Mouse (Mus musculus): Measurements from ENCODE around the gene N4bp1.

N4bp1 gene

GRCm38 (mm10) chr8:86861516-86861915 lies 23.5 kb downstream of the N4bp1 start:
- DNase-seq (ENCODE audit: low read depth, low spot score) = no peak

DNA sequence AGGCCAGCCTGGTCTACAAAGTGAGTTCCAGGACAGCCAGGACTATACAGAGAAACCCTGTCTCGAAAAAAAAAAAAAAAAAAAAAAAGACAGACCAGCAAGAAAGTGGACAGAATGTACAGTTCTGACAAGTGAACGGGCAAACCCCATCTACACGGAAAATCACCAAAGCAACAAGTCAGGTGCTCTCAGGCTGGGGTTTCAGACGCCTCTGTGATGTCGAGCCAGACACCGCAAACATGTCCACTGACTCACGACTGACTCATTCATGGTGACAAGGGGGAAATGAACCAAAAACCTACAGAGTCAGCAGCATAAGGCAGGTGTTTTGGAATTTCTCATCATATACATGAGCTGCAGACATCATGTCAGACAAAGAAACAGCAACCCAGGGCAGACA lies 28.8 kb downstream of the N4bp1 start:
- no peak for DNase-seq (ENCODE audit: low read depth, low spot score)

DNA sequence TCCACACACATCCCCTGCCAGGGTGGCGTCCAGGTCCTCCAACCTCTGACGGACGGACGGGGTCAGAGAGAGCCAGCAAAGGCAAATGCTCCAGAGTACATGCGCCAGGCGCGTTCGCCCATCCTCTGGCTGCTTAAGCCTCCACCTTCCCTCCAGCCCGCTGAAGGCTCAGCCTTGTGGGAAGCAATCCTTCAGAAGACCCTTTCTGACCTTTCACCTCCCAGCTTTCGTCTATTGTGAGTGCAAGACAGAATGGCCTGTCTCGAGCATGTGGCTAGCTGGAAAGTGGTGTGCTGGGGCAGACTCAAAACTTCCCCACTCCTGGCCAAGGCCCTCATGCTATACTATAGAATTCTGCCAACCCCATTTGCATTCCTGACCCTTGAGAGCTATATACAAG lies 30.4 kb downstream of the N4bp1 start:
- DNase-seq (ENCODE audit: low read depth, low spot score) = no peak

DNA sequence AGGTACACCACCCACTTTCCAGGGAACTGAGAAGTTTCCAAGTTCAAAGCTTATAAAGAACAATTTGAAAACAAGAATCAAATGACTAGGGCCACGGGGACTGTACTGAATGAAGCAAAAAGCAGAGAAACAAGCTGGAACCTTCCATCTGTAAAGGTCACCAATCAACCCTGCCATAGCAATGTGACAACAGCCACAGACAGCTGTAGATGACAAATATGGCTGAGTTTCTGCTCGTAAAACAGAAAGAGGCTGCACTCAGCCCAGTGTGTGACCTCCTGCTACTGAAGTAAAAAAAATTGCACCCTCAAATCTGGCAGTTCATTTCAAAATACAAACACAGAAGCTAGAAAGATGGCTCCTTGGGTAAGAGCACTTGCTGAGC lies 31.1 kb downstream of the N4bp1 start:
- DNase-seq (ENCODE audit: low read depth, low spot score) = no peak

- DNase-seq (ENCODE audit: low read depth, low spot score) = no peak
Measured at GRCm38 (mm10) chr8:86853266-86853988, 31.6 kb downstream of the N4bp1 start.

DNA sequence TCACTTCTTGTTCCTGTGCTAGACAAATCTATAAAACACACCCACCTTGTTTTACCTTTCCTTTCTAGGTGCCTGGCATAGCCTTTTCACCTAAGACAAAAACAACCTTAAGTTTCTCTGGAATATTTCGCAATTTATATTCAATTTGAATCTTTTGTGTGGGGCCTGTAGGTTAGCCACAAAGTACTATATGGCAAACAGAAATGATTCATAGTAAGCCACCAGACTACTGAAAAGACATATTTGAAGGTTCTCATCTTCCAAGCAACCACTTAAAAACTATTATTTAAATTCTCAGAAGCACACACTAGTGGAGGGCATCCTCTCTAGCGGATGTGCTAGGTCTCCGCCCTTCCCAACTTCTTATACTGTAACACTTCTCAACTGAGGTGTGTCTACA lies 32.6 kb downstream of the N4bp1 start:
- DNase-seq (ENCODE audit: low read depth, low spot score) = no peak

GRCm38 (mm10) chr8:86848876-86849275 lies 36.2 kb downstream of the N4bp1 start:
- no peak for DNase-seq (ENCODE audit: low read depth, low spot score)

DNA sequence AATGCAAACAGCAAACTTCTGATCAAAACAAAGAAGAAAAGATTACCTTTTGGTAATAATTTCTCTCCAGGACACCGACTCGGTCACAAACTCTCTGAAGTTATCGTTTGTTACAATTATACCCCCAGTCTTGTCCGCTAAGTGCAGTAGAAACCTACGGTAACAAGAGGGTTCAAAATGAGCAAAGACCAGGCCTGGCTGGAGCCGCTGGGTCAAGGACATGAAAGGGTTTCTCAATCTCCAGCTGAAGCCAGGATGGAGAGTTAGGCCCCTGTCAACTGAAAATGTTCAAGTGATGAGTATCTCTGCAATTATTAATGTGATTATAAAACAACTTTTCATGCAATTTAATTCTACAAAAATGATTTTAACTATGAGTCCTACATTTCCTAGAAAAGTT lies 36.7 kb downstream of the N4bp1 start:
- DNase-seq (ENCODE audit: low read depth, low spot score) = no peak

DNA sequence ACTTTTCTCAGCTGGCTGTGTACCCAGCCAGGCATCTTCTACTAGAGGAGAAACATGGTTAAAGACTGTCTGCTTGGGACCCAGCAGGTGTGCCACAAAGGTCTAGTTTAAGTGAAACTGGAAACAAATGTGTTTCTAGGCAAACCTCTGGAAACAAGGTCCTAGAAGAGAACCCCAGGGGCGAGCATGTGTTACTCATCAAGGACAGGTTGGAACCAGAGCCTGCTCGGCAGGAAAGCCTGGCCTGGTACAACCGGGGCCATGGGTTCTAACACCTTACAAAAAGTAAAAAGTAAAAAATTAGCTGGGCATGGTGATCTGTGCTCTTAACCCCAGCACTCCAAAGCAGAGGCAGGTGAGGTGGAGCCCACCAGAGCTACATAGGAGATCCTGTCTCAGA lies 38.0 kb downstream of the N4bp1 start:
- DNase-seq (ENCODE audit: low read depth, low spot score) = no peak

DNA sequence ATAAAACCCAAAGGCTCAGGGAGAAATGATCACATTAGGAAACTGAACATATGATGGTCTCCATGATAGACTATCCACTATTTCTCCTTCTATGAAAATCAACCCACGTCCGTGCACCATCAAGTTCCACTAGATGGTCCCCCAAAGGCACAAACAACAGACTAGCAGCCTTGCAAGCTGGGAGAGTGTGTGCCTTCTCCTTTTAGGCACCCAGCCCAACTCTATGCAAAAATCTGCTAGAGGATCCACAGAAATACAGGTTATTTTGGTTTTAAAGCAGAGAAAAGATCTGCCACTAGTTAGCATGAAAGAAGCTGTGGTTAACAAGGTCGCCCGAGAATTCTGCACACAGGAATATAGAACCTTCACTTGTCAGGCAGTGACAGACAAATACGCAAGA lies 39.2 kb downstream of the N4bp1 start:
- DNase-seq (ENCODE audit: low read depth, low spot score) = no peak

DNA sequence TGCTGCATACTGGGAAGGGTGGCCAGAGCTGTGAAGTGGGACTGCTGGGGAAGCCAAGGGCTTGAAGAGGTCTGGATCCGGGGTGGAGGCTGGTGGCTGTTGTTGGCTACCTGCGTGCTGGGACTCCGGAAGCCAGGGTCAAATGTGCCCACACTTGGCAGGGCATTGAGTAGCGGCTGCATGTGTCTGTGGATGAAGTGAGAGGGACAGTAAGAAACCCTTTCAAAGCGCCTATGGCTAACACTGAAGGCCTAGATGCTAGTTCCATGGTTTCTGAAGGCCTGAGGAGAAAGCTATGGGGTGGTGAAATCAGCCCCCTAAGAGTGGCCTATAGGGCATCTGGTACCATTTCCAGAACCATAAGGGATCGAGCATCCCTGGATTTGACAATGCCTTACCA lies 40.2 kb downstream of the N4bp1 start:
- no peak for DNase-seq (ENCODE audit: low read depth, low spot score)

- DNase-seq (ENCODE audit: low read depth, low spot score) = no peak
Measured at GRCm38 (mm10) chr8:86843896-86844295, 41.2 kb downstream of the N4bp1 start.

GRCm38 (mm10) chr8:86841556-86842309 lies 43.3 kb downstream of the N4bp1 start:
- DNase-seq (ENCODE audit: low read depth, low spot score) = no peak

- DNase-seq (ENCODE audit: low read depth, low spot score) = no peak
Measured at GRCm38 (mm10) chr8:86840120-86840693, 44.9 kb downstream of the N4bp1 start.

GRCm38 (mm10) chr8:86838707-86839438 lies 46.2 kb downstream of the N4bp1 start:
- DNase-seq (ENCODE audit: low read depth, low spot score) = no peak

DNA sequence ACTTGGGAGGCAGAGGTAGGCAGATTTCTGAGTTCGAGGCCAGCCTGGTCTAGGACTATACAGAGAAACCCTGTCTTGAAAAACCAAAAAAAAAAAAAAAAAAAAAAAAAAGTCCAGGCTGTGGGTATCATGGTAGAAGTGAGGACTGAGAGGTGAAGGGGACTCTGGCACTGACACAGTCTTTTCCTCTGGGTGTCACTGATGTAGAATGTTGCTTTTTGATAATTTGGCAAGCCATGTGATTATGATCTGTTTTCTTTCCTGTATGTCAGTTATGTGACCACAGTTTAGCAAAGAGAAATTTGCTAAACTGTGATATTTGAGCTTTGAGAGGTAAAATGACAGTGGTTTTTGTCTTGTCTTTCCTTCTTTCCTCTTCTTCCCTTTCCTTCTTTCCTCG lies 47.8 kb downstream of the N4bp1 start:
- no peak for DNase-seq (ENCODE audit: low read depth, low spot score)

DNA sequence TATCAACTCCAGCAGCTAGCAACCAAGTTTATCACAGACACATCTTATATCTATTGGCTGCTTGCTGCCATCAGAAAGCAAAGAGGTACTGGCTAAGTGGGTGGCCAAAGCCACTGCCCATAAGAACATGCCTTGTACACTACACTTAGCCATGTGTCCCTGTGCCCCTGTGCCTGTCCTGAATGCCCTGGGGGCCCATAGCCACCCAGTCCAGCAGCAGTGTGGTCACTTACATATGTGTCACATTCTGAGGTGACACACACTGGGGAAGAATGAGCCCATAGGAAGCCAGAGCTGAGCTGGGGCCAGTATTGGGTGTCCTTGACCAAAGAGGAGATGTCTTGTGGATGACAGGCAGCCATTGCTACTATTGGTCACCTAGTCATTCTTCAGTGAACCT lies 49.2 kb downstream of the N4bp1 start:
- no peak for DNase-seq (ENCODE audit: low read depth, low spot score)

- no peak for DNase-seq (ENCODE audit: low read depth, low spot score)
Measured at GRCm38 (mm10) chr8:86834496-86835260, 50.4 kb downstream of the N4bp1 start.

DNA sequence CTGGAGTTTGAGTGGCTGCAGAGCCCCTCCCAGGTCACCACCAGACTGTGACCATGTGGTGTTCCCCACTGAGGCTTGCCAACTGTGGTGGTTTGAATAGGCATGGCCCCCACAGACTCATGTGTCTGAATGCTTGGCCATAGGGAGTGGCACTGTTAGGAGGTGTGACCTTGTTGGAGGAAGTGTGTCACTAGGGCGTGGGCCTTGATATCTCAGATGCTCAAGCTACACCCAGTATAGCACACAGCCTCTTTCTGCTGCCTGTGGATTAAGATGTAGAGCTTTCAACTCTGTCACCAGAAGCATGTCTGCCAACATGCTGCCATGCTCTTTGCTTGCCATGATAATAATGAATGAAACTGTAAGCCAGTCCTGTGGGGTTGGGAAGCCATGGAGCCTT lies 51.1 kb downstream of the N4bp1 start:
- no peak for DNase-seq (ENCODE audit: low read depth, low spot score)

- DNase-seq (ENCODE audit: low read depth, low spot score) = no peak
Measured at GRCm38 (mm10) chr8:86828925-86829324, 56.1 kb downstream of the N4bp1 start.

- DNase-seq (ENCODE audit: low read depth, low spot score) = no peak
Measured at GRCm38 (mm10) chr8:86827199-86827598, 57.9 kb downstream of the N4bp1 start.

DNA sequence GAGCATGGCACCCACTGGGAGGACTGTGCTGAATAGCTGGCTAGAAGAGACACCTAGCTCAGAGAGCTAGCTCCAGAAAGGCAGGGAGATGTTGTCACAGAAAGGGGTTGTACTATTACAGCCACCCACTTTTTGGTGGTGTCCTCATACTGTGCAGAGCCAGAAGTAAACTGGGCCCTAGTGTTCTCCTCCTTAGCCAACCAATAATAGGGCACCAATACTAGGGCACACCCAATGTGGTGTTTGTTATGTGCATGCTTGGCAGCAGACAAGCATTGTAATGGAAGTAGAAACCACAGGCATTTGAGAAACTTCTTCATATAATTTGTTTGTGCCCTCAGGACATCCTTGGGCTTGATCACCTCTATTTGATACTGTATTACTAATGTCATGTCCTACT lies 58.5 kb downstream of the N4bp1 start:
- DNase-seq (ENCODE audit: low read depth, low spot score) = no peak

All from embryo, embryonic 11.5 days (tissue).